Mouse (Mus musculus): ENCODE results near the gene Synpo2.

DNA sequence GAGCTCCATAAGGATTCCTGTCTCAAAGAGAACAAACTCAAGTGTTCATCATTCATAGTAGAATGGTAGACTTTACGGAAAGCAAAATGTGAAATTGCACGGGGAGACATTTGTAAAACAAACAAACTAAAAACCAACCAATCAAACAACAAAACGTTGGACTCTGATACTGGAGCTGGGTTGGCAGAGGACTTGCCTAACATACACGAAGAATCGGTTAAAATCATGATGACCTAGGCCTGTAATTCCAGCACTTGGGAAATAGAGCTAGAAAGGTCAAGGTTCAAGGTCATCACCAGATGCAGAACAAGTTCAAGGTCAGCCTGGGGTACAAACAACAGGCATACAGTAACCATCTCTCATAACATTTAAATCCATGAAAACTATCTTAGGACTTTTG, 147.7 kb downstream of the Synpo2 start:
- TF ChIP-seq CTCF (IDR thresholded peaks at IDR 0.05; ENCODE audit: borderline replicate concordance, extremely low read depth, insufficient read depth, insufficient read length) (no peak), POLR2A (IDR thresholded peaks at IDR 0.05; ENCODE audit: borderline replicate concordance, extremely low read depth, insufficient read depth, insufficient read length, poor library complexity, severe bottlenecking) (no peak)

Measured in brain, embryonic 14.5 days (tissue).